Mouse (Mus musculus): ENCODE data around the gene Plcd1. TPM values are rescaled to one million over a fixed set of nuclear protein-coding genes. Genes with fewer than 3 reads are reported as not detected.
A peak's percentile ranks its signal among the peaks of the same experiment; 100 is the strongest.

Gene Plcd1
- polyA plus RNA-seq, 1 experiment from 2014 or later: 23.8 TPM

DNA sequence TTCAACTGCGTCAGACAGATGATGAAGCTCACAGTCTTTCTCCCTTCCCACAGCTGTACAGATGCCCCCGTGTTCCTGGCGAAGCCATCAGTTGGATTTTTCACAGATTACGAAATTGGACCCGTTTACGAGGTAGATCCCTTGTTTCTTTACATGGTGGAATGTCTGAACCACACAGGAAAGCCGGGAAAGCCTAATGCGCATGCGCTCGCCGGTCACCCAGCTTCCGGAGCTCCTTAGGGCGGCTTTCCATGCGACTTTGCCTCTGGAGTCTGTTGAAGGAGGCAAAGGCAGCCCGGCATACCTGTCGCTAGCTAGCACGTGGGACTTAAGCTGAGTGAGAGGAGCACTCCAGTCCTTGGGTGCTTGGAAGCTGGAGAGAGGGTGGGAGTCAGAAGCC, 21.6 kb upstream of the Plcd1 start:
- H3K9ac ChIP-seq (ENCODE audit: low read length): no peak overlapping the region
- no peaks in the 10 kb centered on the region for H3K9me3 ChIP-seq (replicated peaks; ENCODE audit: control insufficient read depth, low read length)
- 81% methylated on average over 17 of the region's 17 CpGs for WGBS
- ATAC-seq (replicated peaks; ENCODE audit: extremely low read depth, insufficient read depth, low FRiP score): no peak
- no peak overlapping the region for H3K4me2 ChIP-seq (ENCODE audit: low read depth, low read length)
- no peaks in the 10 kb centered on the region for H3K36me3 ChIP-seq (ENCODE audit: control insufficient read depth, insufficient read depth)
- no peaks in the 10 kb centered on the region for H3K27me3 ChIP-seq (ENCODE audit: control insufficient read depth, insufficient read depth, low read length)
- no peak overlapping the region for H3K27ac ChIP-seq (ENCODE audit: low read length)
- H3K4me3 ChIP-seq (ENCODE audit: low read length): no peak overlapping the region
- no peaks in the 10 kb centered on the region for H3K4me1 ChIP-seq (ENCODE audit: control insufficient read depth, insufficient read depth, low read length)

DNA sequence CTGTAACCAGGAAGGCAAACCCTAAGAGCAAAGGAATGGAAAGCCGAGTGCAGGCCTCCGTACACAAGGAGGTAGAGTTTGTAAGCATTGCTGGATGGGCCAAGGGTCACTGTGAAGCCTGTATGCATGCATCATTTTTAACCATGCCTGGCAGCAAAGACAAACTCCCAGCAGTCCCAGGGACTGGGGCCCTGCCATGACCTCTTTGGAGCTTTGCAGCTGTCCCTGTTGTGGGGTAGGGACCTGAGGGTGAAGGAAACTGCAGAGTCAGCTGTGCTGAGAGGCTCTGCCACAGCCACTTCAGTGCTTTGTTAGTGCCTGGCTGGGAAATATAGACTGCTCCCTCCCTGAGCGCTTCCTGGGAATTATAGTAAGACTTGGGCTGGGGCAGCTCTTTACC, 17.3 kb upstream of the Plcd1 start:
- H3K27ac ChIP-seq (ENCODE audit: low read length): no peak overlapping the region
- H3K9ac ChIP-seq (ENCODE audit: low read length): no peak overlapping the region
- no peaks in the 10 kb centered on the region for H3K27me3 ChIP-seq (ENCODE audit: control insufficient read depth, insufficient read depth, low read length)
- no peak overlapping the region for H3K4me3 ChIP-seq (ENCODE audit: low read length)
- H3K36me3 ChIP-seq (ENCODE audit: control insufficient read depth, insufficient read depth): no peaks in the 10 kb centered on the region
- no peak for ATAC-seq (replicated peaks; ENCODE audit: extremely low read depth, insufficient read depth, low FRiP score)
- 56% methylated on average over 3 of the region's 3 CpGs for WGBS
- no peak overlapping the region for H3K4me2 ChIP-seq (ENCODE audit: low read depth, low read length)
- peaks cover 2% of the 10 kb centered on the region; the same call in 1 of the 2 replicates for H3K4me1 ChIP-seq (ENCODE audit: control insufficient read depth, insufficient read depth, low read length)
- no peaks in the 10 kb centered on the region for H3K9me3 ChIP-seq (replicated peaks; ENCODE audit: control insufficient read depth, low read length)

DNA sequence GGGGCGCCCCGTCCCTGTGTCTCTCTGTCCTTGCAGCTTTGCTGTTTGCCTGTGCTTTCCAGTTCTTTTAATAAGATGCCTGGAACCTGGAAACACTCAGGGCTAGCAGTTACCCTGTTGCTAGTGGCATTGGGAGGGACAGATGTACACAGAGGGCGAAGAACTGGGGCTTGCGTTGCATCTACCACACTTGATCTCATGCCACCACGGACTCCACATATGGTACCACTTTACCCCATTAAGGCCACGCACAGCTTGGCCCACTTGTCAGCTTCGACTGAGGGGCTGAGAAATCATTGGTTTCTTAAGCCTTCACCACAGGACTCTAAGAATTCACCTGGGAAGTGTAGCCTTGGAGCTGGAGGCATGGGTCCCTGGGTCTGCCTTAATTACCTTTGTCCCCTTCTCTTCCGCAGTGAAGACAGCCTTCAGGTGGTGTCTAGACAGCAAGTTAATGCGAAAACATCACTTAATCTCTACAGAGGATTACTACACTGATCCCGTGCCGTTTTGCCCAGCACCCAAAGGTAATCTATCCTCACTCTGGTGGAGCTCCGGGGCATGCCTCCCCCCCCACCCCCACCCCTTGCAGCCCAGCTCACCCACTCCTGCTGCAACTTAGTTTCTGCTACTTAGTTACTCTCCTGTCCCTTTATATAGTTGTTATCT, 16.5 kb upstream of the Plcd1 start:
- no peak for ATAC-seq (replicated peaks; ENCODE audit: extremely low read depth, insufficient read depth, low FRiP score)
- Histone ChIP-seq H3K36me3 (ENCODE audit: control insufficient read depth, insufficient read depth) (no peaks in the 10 kb centered on the region), H3K4me1 (ENCODE audit: control insufficient read depth, insufficient read depth, low read length) (peaks cover 2% of the 10 kb centered on the region; the same call in 1 of the 2 replicates), H3K4me3 (ENCODE audit: low read length) (no peak overlapping the region), H3K27me3 (ENCODE audit: control insufficient read depth, insufficient read depth, low read length) (no peaks in the 10 kb centered on the region), H3K27ac (ENCODE audit: low read length) (no peak overlapping the region), H3K4me2 (ENCODE audit: low read depth, low read length) (no peak overlapping the region), H3K9ac (ENCODE audit: low read length) (no peak overlapping the region), H3K9me3 (replicated peaks; ENCODE audit: control insufficient read depth, low read length) (no peaks in the 10 kb centered on the region)
- WGBS: 68% methylated on average over 12 of the region's 12 CpGs

DNA sequence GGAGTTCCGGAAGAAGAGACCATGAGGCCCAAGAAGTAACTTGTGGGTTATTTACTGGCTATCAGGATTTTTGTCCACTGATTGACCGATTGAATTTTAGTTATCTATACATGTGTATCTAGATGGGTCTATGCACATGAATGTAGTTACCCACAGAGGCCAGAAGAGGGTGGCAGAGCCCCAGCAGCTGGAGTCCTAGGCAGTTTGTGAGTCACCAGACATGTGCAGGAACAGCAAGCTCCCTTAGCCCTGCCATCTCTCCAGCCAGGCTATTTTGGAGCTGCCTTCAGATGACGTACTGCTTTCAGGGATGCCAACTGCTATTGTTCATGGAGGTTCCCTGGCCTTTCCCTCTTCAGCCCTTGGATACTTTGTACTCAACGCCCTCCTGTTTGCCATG, 14.3 kb upstream of the Plcd1 start:
- Histone ChIP-seq H3K27ac (ENCODE audit: low read length) (no peak overlapping the region), H3K36me3 (ENCODE audit: control insufficient read depth, insufficient read depth) (no peaks in the 10 kb centered on the region), H3K4me3 (ENCODE audit: low read length) (no peak overlapping the region), H3K27me3 (ENCODE audit: control insufficient read depth, insufficient read depth, low read length) (peaks cover 6% of the 10 kb centered on the region), H3K4me2 (ENCODE audit: low read depth, low read length) (no peak overlapping the region), H3K9me3 (replicated peaks; ENCODE audit: control insufficient read depth, low read length) (no peaks in the 10 kb centered on the region), H3K4me1 (ENCODE audit: control insufficient read depth, insufficient read depth, low read length) (peaks cover 5% of the 10 kb centered on the region; the same call in 1 of the 2 replicates), H3K9ac (ENCODE audit: low read length) (no peak overlapping the region)
- ATAC-seq (replicated peaks; ENCODE audit: extremely low read depth, insufficient read depth, low FRiP score): no peak
- 71% methylated on average over 4 of the region's 4 CpGs for WGBS

DNA sequence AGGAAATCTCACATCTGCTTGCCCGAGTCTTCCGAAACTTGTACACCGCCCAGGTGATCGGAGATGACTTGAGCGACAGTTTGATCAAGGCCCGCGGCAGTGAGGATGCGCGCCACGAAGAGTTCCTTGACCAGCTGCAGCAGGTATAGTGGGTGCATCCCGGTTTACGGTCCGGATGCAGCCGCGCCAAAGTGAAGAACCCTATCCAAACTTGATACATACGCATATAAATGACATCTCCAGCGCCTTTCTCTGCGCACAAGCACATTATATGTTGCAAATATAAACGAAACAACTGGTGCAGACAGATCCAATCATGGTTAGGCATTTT, 9.4 kb upstream of the Plcd1 start:
- WGBS: 3% methylated on average over 19 of the region's 19 CpGs
- no peak for ATAC-seq (replicated peaks; ENCODE audit: extremely low read depth, insufficient read depth, low FRiP score)
- Histone ChIP-seq H3K36me3 (ENCODE audit: control insufficient read depth, insufficient read depth) (no peaks in the 10 kb centered on the region), H3K9ac (ENCODE audit: low read length) (peak overlapping the region; percentile 66), H3K4me2 (ENCODE audit: low read depth, low read length) (peak overlapping the region; percentile 92), H3K27me3 (ENCODE audit: control insufficient read depth, insufficient read depth, low read length) (peaks cover 6% of the 10 kb centered on the region), H3K9me3 (replicated peaks; ENCODE audit: control insufficient read depth, low read length) (no peaks in the 10 kb centered on the region), H3K27ac (ENCODE audit: low read length) (no peak overlapping the region), H3K4me3 (ENCODE audit: low read length) (peak overlapping the region; percentile 70), H3K4me1 (ENCODE audit: control insufficient read depth, insufficient read depth, low read length) (0 out of 2 replicates have a peak, but pooled peaks cover 3% of the 10 kb centered on the region)

DNA sequence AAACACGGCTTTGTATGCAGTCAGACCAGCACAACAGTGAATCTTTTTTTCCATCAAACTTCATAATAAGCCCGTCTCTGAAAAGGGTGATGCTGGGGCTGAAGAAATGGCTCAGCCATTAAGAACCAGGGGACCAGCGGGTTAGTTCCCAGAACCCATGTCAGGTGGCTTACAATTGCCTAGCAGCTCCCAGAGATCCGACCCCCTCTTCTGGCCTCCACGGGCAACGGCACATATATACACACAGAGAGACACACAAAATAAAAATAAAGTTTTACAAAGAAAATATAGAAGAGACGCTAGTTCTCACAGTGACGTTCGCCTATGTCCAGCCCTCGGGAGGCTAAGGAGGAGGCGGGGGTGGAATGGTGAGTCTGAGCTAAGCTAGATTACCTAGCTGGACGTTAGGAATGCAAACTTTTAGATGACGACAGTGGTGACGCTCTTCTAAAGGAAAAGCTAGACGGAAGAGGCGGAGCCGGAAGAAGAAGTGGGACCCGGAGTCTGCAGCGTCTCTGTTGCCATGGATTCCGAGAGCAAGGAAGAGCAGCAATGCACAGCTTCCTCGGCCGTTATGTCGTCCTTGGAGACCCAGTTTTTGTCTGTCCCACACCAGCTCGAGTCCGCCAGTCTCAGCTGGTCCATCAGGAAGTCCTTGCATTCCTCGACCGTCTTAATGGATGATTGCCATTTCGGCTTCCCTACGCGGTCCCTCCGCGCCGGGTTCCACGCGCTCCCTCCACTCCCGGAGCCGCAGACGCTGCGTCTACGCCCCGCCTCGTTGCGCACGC, 8.9 kb upstream of the Plcd1 start, which contains the start of gene Dlec1:
TSS of gene Dlec1 (plus strand) at position 487 of the 791 bp plus-strand sequence.
- peak within 1 kb of the TSS; percentile 92 for H3K4me2 ChIP-seq (ENCODE audit: low read depth, low read length)
- 0 out of 2 replicates have a peak within 1 kb of the TSS, but pooled peaks have one; percentile 0 for H3K27ac ChIP-seq (ENCODE audit: low read length)
- peak within 1 kb of the TSS; percentile 66 for H3K9ac ChIP-seq (ENCODE audit: low read length)
- ATAC-seq (replicated peaks; ENCODE audit: extremely low read depth, insufficient read depth, low FRiP score): peak; percentile 82
- H3K27me3 ChIP-seq (ENCODE audit: control insufficient read depth, insufficient read depth, low read length): peaks cover 6% of the 10 kb centered on the region
- H3K4me3 ChIP-seq (ENCODE audit: low read length): peak within 1 kb of the TSS; percentile 70
- H3K9me3 ChIP-seq (replicated peaks; ENCODE audit: control insufficient read depth, low read length): no peaks in the 10 kb centered on the region
- no peaks in the 10 kb centered on the region for H3K36me3 ChIP-seq (ENCODE audit: control insufficient read depth, insufficient read depth)
- WGBS: 3% methylated on average over 44 of the region's 44 CpGs
- H3K4me1 ChIP-seq (ENCODE audit: control insufficient read depth, insufficient read depth, low read length): 0 out of 2 replicates have a peak, but pooled peaks cover 3% of the 10 kb centered on the region

DNA sequence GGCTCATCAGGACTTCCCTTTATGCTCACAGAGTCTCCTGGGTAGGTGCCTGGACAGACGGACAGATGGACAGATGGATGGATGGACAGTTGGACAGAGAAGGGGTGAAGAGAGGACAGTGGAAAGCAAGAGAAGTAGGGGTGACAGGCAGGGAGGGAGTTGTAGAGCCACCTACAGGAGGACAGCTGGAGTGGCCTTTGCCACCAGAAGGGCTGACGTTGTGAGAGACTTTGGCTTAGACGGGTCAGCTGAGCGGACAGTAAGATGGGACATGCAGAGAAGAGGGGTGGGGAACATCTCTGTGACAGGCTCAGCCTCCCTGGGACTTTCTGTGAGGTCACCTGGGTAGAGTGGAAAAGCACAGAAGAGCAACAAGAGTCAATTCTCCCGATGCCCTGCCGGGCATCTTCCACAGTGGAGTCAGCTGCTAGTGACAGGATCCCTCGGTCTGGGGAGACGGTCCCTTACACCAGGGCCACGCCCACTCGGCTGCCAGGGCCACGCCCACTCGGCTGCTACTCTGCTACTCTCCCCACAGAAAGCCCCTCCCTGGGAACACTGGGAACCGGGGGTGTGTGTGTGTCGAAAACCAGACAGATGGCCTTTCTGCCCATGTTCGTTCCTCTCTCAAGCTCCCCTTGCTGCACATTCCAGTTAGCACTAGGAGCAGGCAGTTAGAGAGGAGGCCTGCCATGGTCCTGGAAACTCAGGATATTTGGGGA, 7.0 kb upstream of the Plcd1 start:
- H3K4me2 ChIP-seq (ENCODE audit: low read depth, low read length): no peak overlapping the region
- H3K36me3 ChIP-seq (ENCODE audit: control insufficient read depth, insufficient read depth): no peaks in the 10 kb centered on the region
- H3K27ac ChIP-seq (ENCODE audit: low read length): no peak overlapping the region
- WGBS: 14% methylated on average over 15 of the region's 15 CpGs
- peaks cover 6% of the 10 kb centered on the region for H3K27me3 ChIP-seq (ENCODE audit: control insufficient read depth, insufficient read depth, low read length)
- no peaks in the 10 kb centered on the region for H3K9me3 ChIP-seq (replicated peaks; ENCODE audit: control insufficient read depth, low read length)
- H3K9ac ChIP-seq (ENCODE audit: low read length): no peak overlapping the region
- 0 out of 2 replicates have a peak, but pooled peaks cover 3% of the 10 kb centered on the region for H3K4me1 ChIP-seq (ENCODE audit: control insufficient read depth, insufficient read depth, low read length)
- H3K4me3 ChIP-seq (ENCODE audit: low read length): no peak overlapping the region
- no peak for ATAC-seq (replicated peaks; ENCODE audit: extremely low read depth, insufficient read depth, low FRiP score)

DNA sequence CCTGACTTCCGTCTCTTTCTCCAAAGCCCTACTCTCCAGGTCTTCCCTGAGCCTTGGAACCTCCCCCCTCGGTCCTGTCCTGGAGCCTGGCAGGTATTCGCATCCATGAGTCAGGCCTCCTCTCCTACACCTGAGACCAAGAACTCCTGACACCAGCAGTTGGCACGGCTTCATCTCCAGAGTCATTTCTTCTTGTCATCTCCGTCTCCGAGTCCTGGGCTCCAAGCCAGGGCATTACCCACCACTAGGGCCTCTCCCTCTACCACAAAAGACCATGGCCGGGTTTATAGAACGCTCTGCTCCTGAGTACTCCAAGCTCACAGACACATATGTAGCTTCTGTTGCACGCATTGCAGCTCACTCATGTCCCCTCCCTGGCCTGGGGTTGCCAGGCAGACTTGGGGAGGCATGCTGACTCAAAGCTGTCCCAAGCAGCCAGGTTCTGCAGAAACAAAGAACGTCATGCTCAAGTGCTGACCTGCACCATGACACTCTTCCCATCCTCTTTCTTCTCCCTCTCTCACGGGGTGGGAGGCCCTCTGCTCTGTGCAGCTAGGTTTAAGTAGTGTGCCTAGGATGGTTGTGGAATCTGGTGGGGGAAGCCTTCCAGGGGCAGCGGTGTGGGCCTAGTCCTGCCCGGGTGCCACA, 1.3 kb upstream of the Plcd1 start:
- Histone ChIP-seq H3K4me1 (ENCODE audit: control insufficient read depth, insufficient read depth, low read length) (peaks cover 20% of the 10 kb centered on the region), H3K4me2 (ENCODE audit: low read depth, low read length) (no peak overlapping the region), H3K9me3 (replicated peaks; ENCODE audit: control insufficient read depth, low read length) (no peaks in the 10 kb centered on the region), H3K4me3 (ENCODE audit: low read length) (no peak overlapping the region), H3K27ac (ENCODE audit: low read length) (no peak overlapping the region), H3K36me3 (ENCODE audit: control insufficient read depth, insufficient read depth) (no peaks in the 10 kb centered on the region), H3K9ac (ENCODE audit: low read length) (no peak overlapping the region), H3K27me3 (ENCODE audit: control insufficient read depth, insufficient read depth, low read length) (no peaks in the 10 kb centered on the region; the same call in 1 of the 2 replicates)
- WGBS: 65% methylated on average over 13 of the region's 13 CpGs
- no peak for ATAC-seq (replicated peaks; ENCODE audit: extremely low read depth, insufficient read depth, low FRiP score)

All from heart, embryonic 16.5 days (tissue).